Mouse (Mus musculus) CH12.LX (cell line): Measurements from ENCODE around the gene Thegl.

Experiments used
- CTCF ChIP-seq, 2 experiments: IDR thresholded peaks in 1 of 2; conservative IDR thresholded peaks in 1 of 2; 2 replicates each; pipeline ENCODE4 v1.5.1; 2011 to 2012; ENCODE audit warnings: low read depth in 2 of 2, low read length in 2 of 2, improper control_type of control experiment in 1 of 2, inconsistent platforms in 1 of 2, mild to moderate bottlenecking in 1 of 2, moderate library complexity in 1 of 2
- NELFE ChIP-seq: IDR thresholded peaks from 2 replicates; pipeline ENCODE4 v1.6.1; 2011; ENCODE audit warnings: low read depth, low read length, improper control_type of control experiment
- POLR2A ChIP-seq: IDR thresholded peaks from 2 replicates; pipeline ENCODE4 v1.6.1; 2011; ENCODE audit warnings: low read depth, mild to moderate bottlenecking, improper control_type of control experiment, low read length
- SIN3A ChIP-seq: IDR thresholded peaks from 2 replicates; pipeline ENCODE4 v1.6.1; 2012; ENCODE audit warnings: low read length, improper control_type of control experiment, inconsistent platforms
- ZNF384 ChIP-seq: IDR thresholded peaks from 2 replicates; pipeline ENCODE4 v1.6.1; 2012; ENCODE audit warnings: low read depth, low read length, improper control_type of control experiment, inconsistent platforms

GRCm38 (mm10) chr5:77098874-77099273, 83.1 kb downstream of the Thegl start:
- TF ChIP-seq POLR2A (no peak), ZNF384 (no peak), CTCF (conservative IDR thresholded peaks at IDR 0.05 in 1 of 2, IDR thresholded peaks at IDR 0.05 in 1 of 2; ENCODE audit: low read depth in 2 of 2, low read length in 2 of 2) (no peak), NELFE (no peak), SIN3A (no peak)
